Mouse (Mus musculus) urinary bladder, postnatal 4 days (tissue): ENCODE measurements at regions not wholly inside any gene's neighbourhood (a gene's known extent, or its start where the extent isn't known, plus 50 kb on each side); places are given as distances from the start of the nearest gene placed in this dataset.
"Not testable (repeated sequence)": the region's sequence is repeated elsewhere in the genome, so short reads cannot be mapped to it uniquely, and the experiment has no call there.

Experiments
- DNase-seq, 2 experiments: peaks; one replicate each; pipeline ENCODE4 v3.0.0; 2021 to 2022; ENCODE audit warnings: low spot score in 2 of 2

- DNase-seq: no peak
These were observed 214.6 kb downstream of the 3100002H09Rik start for GRCm38 (mm10) chr4:124395966-124396395.

GRCm38 (mm10) chr4:124395069-124395965, 215.3 kb downstream of the 3100002H09Rik start:
- peak in 1 of 2 experiments; percentile 42 for DNase-seq

GRCm38 (mm10) chr4:124393595-124393994, 217.0 kb downstream of the 3100002H09Rik start:
- DNase-seq: peak in 1 of 2 experiments; percentile 51

GRCm38 (mm10) chr4:124389067-124389466, 221.5 kb downstream of the 3100002H09Rik start:
- DNase-seq: no peak

GRCm38 (mm10) chr4:124385106-124386055, 225.2 kb downstream of the 3100002H09Rik start:
- DNase-seq: no peak

GRCm38 (mm10) chr4:124376504-124376903, 234.1 kb downstream of the 3100002H09Rik start:
- no peak for DNase-seq

- DNase-seq: no peak
These were observed 235.0 kb downstream of the 3100002H09Rik start for GRCm38 (mm10) chr4:124375581-124375980.

GRCm38 (mm10) chr4:124368831-124369230, 241.8 kb downstream of the 3100002H09Rik start:
- no peak for DNase-seq

- no peak for DNase-seq
These were observed 242.5 kb downstream of the 3100002H09Rik start for GRCm38 (mm10) chr4:124368085-124368484.

GRCm38 (mm10) chr4:124360578-124360908, 250.1 kb downstream of the 3100002H09Rik start:
- no peak for DNase-seq

- DNase-seq: no peak
These were observed 250.7 kb downstream of the 3100002H09Rik start for GRCm38 (mm10) chr4:124359707-124360577.

GRCm38 (mm10) chr4:124358456-124358855, 252.1 kb downstream of the 3100002H09Rik start:
- not testable (repeated sequence) for DNase-seq

GRCm38 (mm10) chr4:124350361-124350760, 260.2 kb downstream of the 3100002H09Rik start:
- no peak for DNase-seq

GRCm38 (mm10) chr4:124349610-124350295, 260.9 kb downstream of the 3100002H09Rik start:
- no peak for DNase-seq

GRCm38 (mm10) chr4:124349055-124349454, 261.5 kb downstream of the 3100002H09Rik start:
- no peak for DNase-seq

GRCm38 (mm10) chr4:124340073-124340472, 270.5 kb downstream of the 3100002H09Rik start:
- DNase-seq: no peak

- DNase-seq: no peak
These were observed 274.9 kb downstream of the 3100002H09Rik start for GRCm38 (mm10) chr4:124335726-124336125.

GRCm38 (mm10) chr4:124332974-124333373, 277.6 kb downstream of the 3100002H09Rik start:
- DNase-seq: no peak

GRCm38 (mm10) chr4:124332416-124332815, 278.2 kb downstream of the 3100002H09Rik start:
- no peak for DNase-seq

- no peak for DNase-seq
These were observed 281.4 kb downstream of the 3100002H09Rik start for GRCm38 (mm10) chr4:124329107-124329771.
